Mouse (Mus musculus) cortical plate, adult 2 months (tissue): ENCODE results near the gene Trim43a. TPM values are rescaled to one million over a fixed set of nuclear protein-coding genes. Genes with fewer than 3 reads are reported as not detected.
"Not testable (repeated sequence)": the region's sequence is repeated elsewhere in the genome, so short reads cannot be mapped to it uniquely, and the experiment has no call there.

Experiments used
- H3K27ac ChIP-seq: fragments of 200-500 bp; 2 replicates; pipeline ENCODE4 v1.5.1; 2012; ENCODE audit warnings: low read length, control low read depth, inconsistent platforms; ENCODE audit not compliant: insufficient read depth
- H3K4me1 ChIP-seq: fragments of 200-500 bp; 2 replicates; pipeline ENCODE4 v1.6.1; 2011; ENCODE audit warnings: low read length; ENCODE audit not compliant: control insufficient read depth, insufficient read depth
- H3K4me3 ChIP-seq: fragments of 200-500 bp; 2 replicates; pipeline ENCODE4 v1.5.1; 2011; ENCODE audit warnings: mild to moderate bottlenecking, low read length, control low read depth; ENCODE audit not compliant: insufficient read depth
- CTCF ChIP-seq: fragments of 200-500 bp; IDR thresholded peaks from 2 replicates; pipeline ENCODE4 v1.5.1; 2011; ENCODE audit warnings: mild to moderate bottlenecking, control low read depth, low read length; ENCODE audit not compliant: insufficient read depth; ENCODE audit errors: extremely low read depth
- POLR2A ChIP-seq: fragments of 200-500 bp; IDR thresholded peaks from 2 replicates; pipeline ENCODE4 v1.6.1; 2011; ENCODE audit warnings: mild to moderate bottlenecking, low read length, control low read depth; ENCODE audit not compliant: insufficient read depth; ENCODE audit errors: extremely low read depth
- polyA plus RNA-seq: library from polyadenylated mRNA; depleted of rRNA; stranded (reverse); fragments of >200 nt; gene quantifications from 2 replicates; pipeline ENCODE4 v1.2.3, GENCODE M21; 2012; rRNA removed

Trim43a gene
- polyA plus RNA-seq, 1 experiment: 0.71 TPM

DNA sequence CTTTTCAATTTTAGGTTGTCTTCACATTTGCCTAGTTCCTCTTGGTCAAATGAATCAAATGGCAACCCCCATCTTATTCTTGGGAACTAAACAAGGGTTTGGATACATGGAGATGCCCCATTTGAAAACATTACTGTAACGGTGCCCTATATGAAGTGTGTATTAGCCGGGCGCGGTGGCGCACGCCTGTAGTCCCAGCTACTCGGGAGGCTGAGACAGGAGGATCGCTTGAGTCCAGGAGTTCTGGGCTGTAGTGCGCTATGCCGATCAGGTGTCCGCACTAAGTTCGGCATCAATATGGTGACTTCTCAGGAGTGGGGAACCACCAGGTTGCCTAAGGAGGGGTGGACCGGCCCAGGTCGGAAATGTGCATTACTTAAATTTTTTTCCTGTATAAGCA is 27.6 kb upstream of the Trim43a start:
- TF ChIP-seq CTCF: no peak
- TF ChIP-seq POLR2A: no peak
- no peak overlapping the region for H3K4me3 ChIP-seq
- H3K4me1 ChIP-seq: peaks cover 3% of the 10 kb centered on the region; the same call in 1 of the 2 replicates
- no peak overlapping the region for H3K27ac ChIP-seq

DNA sequence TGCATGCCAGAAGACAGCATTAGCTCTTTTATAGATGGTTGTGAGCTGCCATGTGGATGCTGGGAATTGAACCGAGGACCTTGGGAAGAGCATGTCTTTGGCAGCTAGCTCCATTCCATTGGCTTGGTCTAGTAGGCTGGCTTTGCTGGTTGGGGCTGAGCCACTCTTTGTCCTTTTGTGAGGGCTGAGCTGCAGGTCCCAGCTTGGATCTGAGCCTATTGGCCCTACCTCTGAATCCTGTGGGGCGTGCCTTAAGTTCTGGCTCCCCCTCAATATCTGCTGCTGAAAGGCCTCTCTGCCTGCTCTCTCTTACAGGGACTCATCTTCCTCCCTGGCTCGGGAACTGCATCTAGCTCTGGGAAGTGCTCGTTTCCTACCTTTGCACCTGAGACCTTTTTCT is 22.5 kb upstream of the Trim43a start:
- H3K4me3 ChIP-seq: no peak overlapping the region
- TF ChIP-seq CTCF (no peak), POLR2A (no peak)
- H3K27ac ChIP-seq: no peak overlapping the region
- H3K4me1 ChIP-seq: no peaks in the 10 kb centered on the region; the same call in 1 of the 2 replicates

DNA sequence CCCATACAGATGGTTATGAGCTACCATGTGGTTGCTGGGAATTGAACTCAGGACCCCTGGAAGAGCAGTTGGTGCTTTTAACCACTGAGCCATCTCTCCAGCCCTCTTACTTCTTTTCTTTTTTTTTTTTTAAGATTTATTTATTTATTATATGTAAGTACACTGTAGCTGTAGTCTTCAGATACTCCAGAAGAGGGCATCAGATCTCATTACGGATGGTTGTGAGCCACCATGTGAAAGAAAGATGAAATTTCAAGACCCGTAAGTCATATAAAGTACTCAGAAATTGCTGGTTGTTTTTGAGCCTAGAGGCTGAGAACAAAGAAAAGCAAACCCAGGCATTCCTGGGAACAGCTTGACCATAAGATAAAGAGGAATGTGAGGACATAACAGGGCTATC is 19.2 kb upstream of the Trim43a start:
- not testable (repeated sequence) for H3K4me1 ChIP-seq, H3K4me3 ChIP-seq, H3K27ac ChIP-seq

DNA sequence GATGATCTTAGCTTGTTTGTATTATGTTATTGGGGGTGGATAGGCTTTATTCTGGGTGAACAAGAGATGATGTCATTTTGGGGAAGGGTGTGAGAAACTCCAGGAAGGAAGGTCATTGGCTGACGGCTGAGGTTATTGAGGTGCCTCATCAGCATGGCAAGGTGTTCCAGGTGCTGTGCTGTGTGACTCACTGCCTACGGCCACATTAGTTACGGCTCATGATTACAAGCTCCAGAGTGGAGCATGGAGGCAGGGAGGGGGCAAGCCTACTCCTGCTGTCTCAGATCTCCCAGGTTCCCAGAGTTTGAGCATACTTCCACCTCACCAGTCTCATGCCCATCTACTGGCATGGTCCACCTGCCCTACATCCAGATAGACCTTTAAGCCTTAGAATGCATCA is 10.2 kb upstream of the Trim43a start:
- not testable (repeated sequence) for H3K4me3 ChIP-seq, H3K27ac ChIP-seq, H3K4me1 ChIP-seq

DNA sequence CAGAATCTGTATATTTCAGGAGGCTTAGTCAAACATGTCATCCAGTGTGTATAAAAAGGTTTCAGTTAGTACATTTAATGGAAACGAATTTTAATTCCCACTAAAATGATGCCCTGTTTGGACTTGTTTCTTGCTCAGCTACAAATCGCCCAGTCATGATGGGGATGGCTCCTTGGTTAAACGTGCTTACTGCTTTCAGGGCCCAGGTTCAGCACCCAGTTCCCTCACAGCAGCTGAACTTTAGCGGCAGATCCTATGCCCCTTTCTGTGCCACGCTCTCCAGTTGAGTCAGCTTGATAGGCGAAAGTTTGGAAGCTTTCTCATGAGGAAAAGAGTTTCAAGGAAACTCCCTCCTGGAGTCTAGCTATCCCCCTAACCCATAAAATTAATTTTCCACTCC is 13.0 kb downstream of the Trim43a start:
- H3K4me1 ChIP-seq, H3K27ac ChIP-seq, H3K4me3 ChIP-seq: not testable (repeated sequence)

DNA sequence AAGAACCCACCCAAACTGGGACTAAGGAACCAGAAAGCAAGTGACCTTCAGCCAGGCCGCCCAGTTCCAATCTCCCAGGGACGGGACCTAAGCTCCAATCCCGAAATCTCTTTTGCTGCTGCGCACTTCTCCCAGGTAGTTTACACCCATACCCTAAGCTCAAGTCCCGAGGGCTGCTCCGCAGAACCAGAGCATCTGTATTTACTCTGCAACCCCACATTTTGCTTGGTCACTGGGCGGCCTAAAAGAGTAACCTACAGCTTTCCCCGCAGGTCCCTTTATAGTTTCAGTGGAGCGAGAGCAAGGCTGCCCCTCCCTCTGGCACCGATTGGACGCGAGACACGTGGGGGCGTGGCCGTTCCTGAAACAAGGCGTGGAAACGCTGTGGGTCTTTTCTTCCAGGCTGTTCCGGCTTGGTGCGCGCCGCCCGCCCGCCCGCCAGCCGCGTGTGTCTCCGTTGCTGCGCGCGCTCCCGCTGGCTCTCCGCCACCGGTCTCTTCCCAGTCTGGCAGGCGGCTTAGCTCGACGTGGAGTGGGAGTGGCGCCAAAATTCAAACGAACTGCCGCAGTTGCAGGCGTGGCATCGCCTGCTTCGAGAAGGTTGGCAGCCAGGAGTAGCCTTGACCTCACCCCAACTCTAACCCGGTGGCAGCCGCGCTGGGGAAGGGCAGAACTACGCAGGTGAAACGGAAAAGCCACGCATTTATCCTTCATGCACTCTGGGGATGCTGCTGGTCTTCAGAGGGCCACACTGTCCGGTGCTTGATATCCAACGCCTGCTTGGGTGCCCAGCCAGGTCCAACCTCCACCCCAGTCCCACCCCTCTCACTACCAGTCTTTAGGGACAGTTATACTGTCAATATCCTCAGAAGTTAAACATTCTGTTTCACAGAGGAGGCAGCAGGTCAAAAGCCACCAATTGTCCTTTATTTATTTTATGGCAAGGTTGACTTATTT is 18.8 kb downstream of the Trim43a start:
- H3K4me3 ChIP-seq: peak overlapping the region; percentile 62
- not testable (repeated sequence) for H3K4me1 ChIP-seq, H3K27ac ChIP-seq

GRCm38 (mm10) chr9:88625803-88626514 is 45.3 kb downstream of the Trim43a start:
- not testable (repeated sequence) for H3K27ac ChIP-seq, H3K4me3 ChIP-seq, H3K4me1 ChIP-seq

DNA sequence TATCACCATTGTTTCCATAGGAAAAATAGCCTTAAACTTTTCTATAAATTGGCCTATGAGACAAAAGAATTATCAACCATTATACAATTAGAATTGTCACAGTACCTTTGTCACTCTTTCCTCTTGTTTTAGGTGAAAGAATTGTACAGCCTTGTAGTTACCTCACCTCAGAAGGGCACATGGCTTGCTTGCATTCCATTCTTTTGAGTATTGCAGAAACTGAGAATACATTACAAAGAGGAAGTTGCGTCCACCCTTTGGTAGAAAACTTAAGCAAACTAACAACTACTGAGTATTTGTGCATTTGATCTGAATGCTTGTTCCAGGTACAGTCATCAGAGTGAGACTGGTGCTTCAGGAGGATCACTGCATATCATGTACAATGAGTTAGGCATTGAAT is 57.4 kb downstream of the Trim43a start:
- H3K27ac ChIP-seq, H3K4me3 ChIP-seq, H3K4me1 ChIP-seq: not testable (repeated sequence)

Other genes with a start within 250 kb of the Trim43a start
- gene Snx14, start 141.9 kb upstream of the Trim43a start, polyA plus RNA-seq: 46.4 and 47.2 TPM in 2 replicates
- gene Gm20537, start 124.3 kb upstream of the Trim43a start, polyA plus RNA-seq: 0.21 and 1.2 TPM in 2 replicates
- gene Syncrip, start 98.3 kb upstream of the Trim43a start, polyA plus RNA-seq: 22.9 and 23.9 TPM in 2 replicates
- gene Zfp949, start 32.9 kb upstream of the Trim43a start, polyA plus RNA-seq: 18.1 and 19.6 TPM in 2 replicates
- gene Mthfsl, start 139.4 kb downstream of the Trim43a start, polyA plus RNA-seq: 37.1 and 37.9 TPM in 2 replicates
- gene Bcl2a1d, start 151.0 kb downstream of the Trim43a start, polyA plus RNA-seq: 0.34 TPM in 1 of 2 replicates, not detected in the other